Mouse (Mus musculus) forebrain, embryonic 12.5 days (tissue): ENCODE data around the gene Rundc3a. TPM values are rescaled to one million over a fixed set of nuclear protein-coding genes. Genes with fewer than 3 reads are reported as not detected.
A peak's percentile ranks its signal among the peaks of the same experiment; 100 is the strongest.

Source experiments
- ATAC-seq: fragments of 200-750 bp; cut with Nextera tagmentation; 2 replicates; pipeline ENCODE4 v1.8.0; 2017; ENCODE audit warnings: moderate TSS enrichment; ENCODE audit not compliant: low FRiP score
- H3K27ac ChIP-seq: fragments of 300-500 bp; sonication (generic); 2 replicates; pipeline ENCODE4 v1.5.1; 2016; ENCODE audit warnings: mild to moderate bottlenecking
- H3K27me3 ChIP-seq: fragments of 300-500 bp; sonication (generic); 2 replicates; pipeline ENCODE4 v1.6.1; 2016; ENCODE audit warnings: mild to moderate bottlenecking
- H3K36me3 ChIP-seq: fragments of 300-500 bp; sonication (generic); replicated peaks from 2 replicates; pipeline ENCODE4 v1.6.1; 2016; ENCODE audit warnings: mild to moderate bottlenecking
- H3K4me1 ChIP-seq: fragments of 300-500 bp; sonication (generic); 2 replicates; pipeline ENCODE4 v1.6.1; 2016
- H3K4me2 ChIP-seq: fragments of 300-500 bp; sonication (generic); 2 replicates; pipeline ENCODE4 v1.6.1; 2016; ENCODE audit warnings: mild to moderate bottlenecking, moderate library complexity
- H3K4me3 ChIP-seq: fragments of 300-500 bp; sonication (generic); replicated peaks from 2 replicates; pipeline ENCODE4 v1.5.1; 2016; ENCODE audit warnings: mild to moderate bottlenecking
- H3K9ac ChIP-seq: fragments of 300-500 bp; sonication (generic); 2 replicates; pipeline ENCODE4 v1.6.1; 2016; ENCODE audit warnings: mild to moderate bottlenecking
- H3K9me3 ChIP-seq: fragments of 300-500 bp; sonication (generic); 2 replicates; pipeline ENCODE4 v1.6.1; 2016
- WGBS: fragments of 180-500 bp; shearing (Covaris S2); methylation state at CpG from one replicate; pipeline ENCODE4 v1.1.7; 2016; 5-methylcytosine and 5-hydroxymethylcytosine counted together
- polyA plus RNA-seq: library from polyadenylated mRNA; unstranded; fragments of >200 nt; fragmentation: Nextera tagmentation; extraction: Ambion mirVana; gene quantifications from 2 replicates; pipeline ENCODE4 v1.2.1, GENCODE M21; 2016

Gene Rundc3a
- polyA plus RNA-seq = 103 and 113 TPM in 2 replicates

GRCm38 (mm10) chr11:102393238-102393634 is at the start of gene Rundc3a:
Gene Rundc3a, plus strand, starts transcription at chr11:102393403.
- 0% methylated on average over 31 of the region's 34 CpGs for WGBS
- Histone ChIP-seq H3K36me3 (no peaks in the 10 kb centered on the region), H3K4me3 (peak within 1 kb of the TSS; percentile 75), H3K9ac (peak within 1 kb of the TSS; percentile 84), H3K27ac (peak within 1 kb of the TSS; percentile 94), H3K4me1 (peaks cover 55% of the 10 kb centered on the region), H3K4me2 (peak within 1 kb of the TSS; percentile 89), H3K27me3 (peaks cover 6% of the 10 kb centered on the region), H3K9me3 (no peaks in the 10 kb centered on the region)
- peak; percentile 92 for ATAC-seq

GRCm38 (mm10) chr11:102344458-102344857 is 48.7 kb upstream of the Rundc3a start:
- Histone ChIP-seq H3K9ac (no peak overlapping the region), H3K27ac (no peak overlapping the region), H3K4me2 (no peak overlapping the region), H3K36me3 (no peaks in the 10 kb centered on the region), H3K4me3 (no peak overlapping the region), H3K27me3 (no peaks in the 10 kb centered on the region), H3K9me3 (no peaks in the 10 kb centered on the region), H3K4me1 (peaks cover 2% of the 10 kb centered on the region; the same call in 1 of the 2 replicates)
- no peak for ATAC-seq
- 92% methylated on average over 3 of the region's 3 CpGs for WGBS

- H3K4me3 ChIP-seq = no peak overlapping the region
- no peak overlapping the region for H3K27ac ChIP-seq
- H3K4me1 ChIP-seq = peaks cover 2% of the 10 kb centered on the region; the same call in 1 of the 2 replicates
- no peak for ATAC-seq
- H3K4me2 ChIP-seq = no peak overlapping the region
- H3K27me3 ChIP-seq = no peaks in the 10 kb centered on the region
- no peak overlapping the region for H3K9ac ChIP-seq
- 68% methylated on average over 5 of the region's 5 CpGs for WGBS
- H3K9me3 ChIP-seq = no peaks in the 10 kb centered on the region
- no peaks in the 10 kb centered on the region for H3K36me3 ChIP-seq
These were observed 46.3 kb upstream of the Rundc3a start for GRCm38 (mm10) chr11:102346926-102347325.

- 66% methylated on average over 5 of the region's 5 CpGs for WGBS
- H3K4me1 ChIP-seq = 0 out of 2 replicates have a peak, but pooled peaks cover 2% of the 10 kb centered on the region
These were observed 45.5 kb upstream of the Rundc3a start for GRCm38 (mm10) chr11:102347683-102348082.

GRCm38 (mm10) chr11:102348101-102348585 is 45.1 kb upstream of the Rundc3a start:
- Histone ChIP-seq H3K9ac (no peak overlapping the region), H3K4me3 (no peak overlapping the region), H3K9me3 (no peaks in the 10 kb centered on the region), H3K4me1 (0 out of 2 replicates have a peak, but pooled peaks cover 2% of the 10 kb centered on the region), H3K36me3 (no peaks in the 10 kb centered on the region), H3K27ac (no peak overlapping the region), H3K4me2 (no peak overlapping the region), H3K27me3 (peaks cover 5% of the 10 kb centered on the region; the same call in 1 of the 2 replicates)
- 83% methylated on average over 7 of the region's 7 CpGs for WGBS
- ATAC-seq = no peak

More at GRCm38 (mm10) chr11:102347683-102348082, 45.5 kb upstream of the Rundc3a start:
- H3K9me3 ChIP-seq = no peaks in the 10 kb centered on the region
- H3K27me3 ChIP-seq = peaks cover 5% of the 10 kb centered on the region; the same call in 1 of the 2 replicates
- H3K27ac ChIP-seq = no peak overlapping the region
- H3K4me3 ChIP-seq = no peak overlapping the region
- H3K4me2 ChIP-seq = no peak overlapping the region
- H3K9ac ChIP-seq = no peak overlapping the region
- H3K36me3 ChIP-seq = no peaks in the 10 kb centered on the region
- ATAC-seq = no peak

GRCm38 (mm10) chr11:102348771-102349170 is 44.4 kb upstream of the Rundc3a start:
- Histone ChIP-seq H3K9me3 (no peaks in the 10 kb centered on the region), H3K4me3 (no peak overlapping the region), H3K27ac (no peak overlapping the region), H3K27me3 (peaks cover 5% of the 10 kb centered on the region), H3K4me1 (0 out of 2 replicates have a peak, but pooled peaks cover 2% of the 10 kb centered on the region), H3K4me2 (no peak overlapping the region), H3K9ac (no peak overlapping the region), H3K36me3 (no peaks in the 10 kb centered on the region)
- no peak for ATAC-seq
- 88% methylated on average over 11 of the region's 11 CpGs for WGBS

- H3K27me3 ChIP-seq = peaks cover 5% of the 10 kb centered on the region
- no peak overlapping the region for H3K27ac ChIP-seq
- ATAC-seq = no peak
- H3K9me3 ChIP-seq = no peaks in the 10 kb centered on the region
- no peak overlapping the region for H3K4me2 ChIP-seq
- no peak overlapping the region for H3K9ac ChIP-seq
- WGBS = 80% methylated on average over 3 of the region's 3 CpGs
- no peaks in the 10 kb centered on the region for H3K36me3 ChIP-seq
- H3K4me3 ChIP-seq = no peak overlapping the region
- H3K4me1 ChIP-seq = 0 out of 2 replicates have a peak, but pooled peaks cover 2% of the 10 kb centered on the region
These were observed 43.8 kb upstream of the Rundc3a start for GRCm38 (mm10) chr11:102349189-102349954.

- no peak overlapping the region for H3K27ac ChIP-seq
- H3K9ac ChIP-seq = no peak overlapping the region
- 90% methylated on average over 4 of the region's 4 CpGs for WGBS
- peaks cover 5% of the 10 kb centered on the region for H3K27me3 ChIP-seq
- no peaks in the 10 kb centered on the region for H3K9me3 ChIP-seq
- no peak overlapping the region for H3K4me2 ChIP-seq
- H3K36me3 ChIP-seq = no peaks in the 10 kb centered on the region
- H3K4me1 ChIP-seq = 0 out of 2 replicates have a peak, but pooled peaks cover 2% of the 10 kb centered on the region
- no peak for ATAC-seq
- H3K4me3 ChIP-seq = no peak overlapping the region
These were observed 42.8 kb upstream of the Rundc3a start for GRCm38 (mm10) chr11:102350416-102350815.

GRCm38 (mm10) chr11:102350981-102351523 is 42.2 kb upstream of the Rundc3a start:
- peaks cover 5% of the 10 kb centered on the region for H3K27me3 ChIP-seq
- no peak overlapping the region for H3K4me3 ChIP-seq
- no peak overlapping the region for H3K27ac ChIP-seq
- H3K9me3 ChIP-seq = no peaks in the 10 kb centered on the region
- 91% methylated on average over 17 of the region's 17 CpGs for WGBS
- H3K4me2 ChIP-seq = no peak overlapping the region
- H3K36me3 ChIP-seq = no peaks in the 10 kb centered on the region
- no peak overlapping the region for H3K9ac ChIP-seq
- no peak for ATAC-seq
- 0 out of 2 replicates have a peak, but pooled peaks cover 2% of the 10 kb centered on the region for H3K4me1 ChIP-seq

GRCm38 (mm10) chr11:102352378-102352777 is 40.8 kb upstream of the Rundc3a start:
- Histone ChIP-seq H3K9me3 (no peaks in the 10 kb centered on the region), H3K9ac (no peak overlapping the region), H3K4me1 (no peaks in the 10 kb centered on the region), H3K27ac (no peak overlapping the region), H3K27me3 (peaks cover 9% of the 10 kb centered on the region), H3K36me3 (no peaks in the 10 kb centered on the region), H3K4me3 (no peak overlapping the region), H3K4me2 (no peak overlapping the region)
- no peak for ATAC-seq
- WGBS = 44% methylated on average over 5 of the region's 5 CpGs

- Histone ChIP-seq H3K9me3 (no peaks in the 10 kb centered on the region), H3K36me3 (no peaks in the 10 kb centered on the region), H3K27me3 (peaks cover 14% of the 10 kb centered on the region), H3K9ac (no peak overlapping the region), H3K4me1 (no peaks in the 10 kb centered on the region), H3K4me3 (no peak overlapping the region), H3K4me2 (no peak overlapping the region), H3K27ac (no peak overlapping the region)
- no peak for ATAC-seq
- WGBS = 52% methylated on average over 8 of the region's 8 CpGs
These were observed 40.2 kb upstream of the Rundc3a start for GRCm38 (mm10) chr11:102353021-102353431.

GRCm38 (mm10) chr11:102355501-102355900 is 37.7 kb upstream of the Rundc3a start:
- peaks cover 14% of the 10 kb centered on the region for H3K27me3 ChIP-seq
- H3K36me3 ChIP-seq = no peaks in the 10 kb centered on the region
- H3K9me3 ChIP-seq = no peaks in the 10 kb centered on the region
- no peak for ATAC-seq
- 80% methylated on average over 3 of the region's 3 CpGs for WGBS
- no peak overlapping the region for H3K4me3 ChIP-seq
- no peaks in the 10 kb centered on the region for H3K4me1 ChIP-seq
- no peak overlapping the region for H3K4me2 ChIP-seq
- H3K9ac ChIP-seq = no peak overlapping the region
- H3K27ac ChIP-seq = no peak overlapping the region
